Mouse (Mus musculus) splenic B cell, adult 2 months (primary cell): ENCODE data around the gene Il1r1.
A peak's percentile ranks its signal among the peaks of the same experiment; 100 is the strongest.
"Not testable (repeated sequence)": the region's sequence is repeated elsewhere in the genome, so short reads cannot be mapped to it uniquely, and the experiment has no call there.

Experiments used
- DNase-seq: peaks from one replicate; pipeline ENCODE4 v3.0.0-alpha.2; 2011; ENCODE audit warnings: low read depth, low spot score
- H3K27me3 ChIP-seq: 2 replicates; pipeline ENCODE4 v1.6.1; 2012; ENCODE audit warnings: mild to moderate bottlenecking, low read length, moderate library complexity, mixed read lengths; ENCODE audit not compliant: control insufficient read depth, poor library complexity, insufficient read depth, severe bottlenecking
- H3K36me3 ChIP-seq: 2 replicates; pipeline ENCODE4 v1.6.1; 2012; ENCODE audit warnings: mild to moderate bottlenecking, low read length, moderate library complexity, mixed read lengths; ENCODE audit not compliant: control insufficient read depth, poor library complexity, insufficient read depth, severe bottlenecking

The Il1r1 gene

DNA sequence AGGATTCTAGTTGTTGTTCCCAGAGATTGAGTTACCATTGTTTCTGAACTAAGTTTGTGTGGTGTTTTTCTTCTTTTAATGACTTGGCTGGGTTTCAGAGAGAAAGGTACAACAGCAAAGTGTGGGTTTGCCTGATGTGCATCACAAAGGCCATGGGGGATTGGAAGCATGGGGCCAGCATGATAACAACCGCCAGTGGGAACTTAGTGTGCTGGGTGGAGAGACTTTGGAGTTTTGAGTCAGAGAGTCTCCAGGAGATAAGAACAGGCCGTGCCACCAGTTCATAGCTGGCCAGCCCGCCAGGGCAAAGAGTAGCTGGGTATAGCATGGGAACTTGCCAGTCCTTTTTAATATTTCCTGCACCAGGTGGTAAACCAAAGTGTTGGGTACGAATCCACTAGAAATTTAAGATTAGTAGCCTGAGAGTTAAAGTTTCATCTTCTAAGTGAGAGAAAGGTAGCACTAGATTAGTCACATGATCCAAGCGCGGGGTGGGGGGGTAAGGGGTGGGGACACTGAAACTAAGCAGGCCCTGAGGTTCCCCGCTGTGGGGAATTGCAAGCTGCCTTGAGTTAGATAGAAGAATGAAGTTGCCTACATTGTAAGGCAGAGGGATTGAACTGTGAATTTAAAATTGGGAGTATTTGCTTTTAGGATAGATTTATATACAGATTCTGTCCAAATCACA lies 78.4 kb downstream of the Il1r1 start:
- no peak for DNase-seq
- H3K36me3 ChIP-seq = no peaks in the 10 kb centered on the region
- no peaks in the 10 kb centered on the region for H3K27me3 ChIP-seq

DNA sequence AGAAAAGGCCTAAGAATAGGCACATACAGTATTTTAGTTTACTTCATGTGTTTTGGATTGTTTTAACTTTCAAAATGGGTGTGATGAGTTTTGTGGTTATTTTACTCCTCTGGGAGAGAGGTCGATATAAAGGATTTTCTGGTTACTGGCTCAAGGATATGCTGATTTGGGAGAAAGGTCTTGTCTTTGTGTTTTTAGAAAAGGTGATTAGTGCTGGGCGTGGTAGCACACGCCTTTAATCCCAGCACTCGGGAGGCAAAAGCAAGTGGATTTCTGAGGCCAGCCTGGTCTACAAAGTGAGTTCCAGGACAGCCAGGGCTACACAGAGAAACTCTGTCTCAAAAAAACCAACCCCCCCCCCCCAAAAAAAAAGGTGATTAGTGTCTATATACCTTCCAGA lies 79.4 kb downstream of the Il1r1 start:
- not testable (repeated sequence) for H3K27me3 ChIP-seq, DNase-seq, H3K36me3 ChIP-seq

DNA sequence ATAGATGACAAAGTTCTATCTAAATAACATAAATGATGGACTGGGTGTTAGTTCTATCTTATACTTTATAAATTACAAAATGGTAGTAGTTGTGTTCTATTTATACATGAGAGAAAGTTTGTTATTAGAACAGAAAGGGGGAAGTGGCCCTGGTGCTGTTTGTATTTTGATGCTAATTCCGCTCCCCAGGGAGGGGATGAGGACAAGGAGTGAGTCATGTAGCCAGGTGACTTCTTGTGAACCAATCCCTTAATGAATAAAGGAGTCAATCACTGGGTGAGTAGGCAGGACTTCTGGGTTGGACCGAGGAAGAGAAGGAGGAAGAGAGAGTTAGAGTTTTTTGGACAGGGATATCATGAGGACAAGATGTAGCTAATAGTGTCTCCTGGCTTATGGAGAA lies 81.2 kb downstream of the Il1r1 start:
- DNase-seq = no peak
- Histone ChIP-seq H3K27me3 (no peaks in the 10 kb centered on the region), H3K36me3 (no peaks in the 10 kb centered on the region)

DNA sequence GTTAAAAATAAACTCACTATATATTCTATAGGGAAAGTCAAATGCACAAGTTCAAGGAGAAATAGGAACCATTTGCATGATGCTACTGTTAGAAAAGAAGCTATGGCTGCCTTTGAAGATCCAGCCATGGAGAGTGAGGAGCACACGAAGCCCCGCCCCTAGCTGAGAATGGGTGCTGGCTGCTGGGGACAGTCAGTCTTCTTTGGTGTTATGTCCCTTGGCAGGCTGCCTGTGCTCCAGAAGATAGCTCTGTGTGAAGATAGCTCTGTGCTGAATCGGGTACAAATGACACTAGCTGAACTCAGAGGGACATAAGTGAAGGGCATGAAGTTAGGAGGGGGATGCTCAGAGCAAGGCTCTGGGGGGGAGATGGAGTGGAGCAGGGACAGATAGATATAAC lies 86.2 kb downstream of the Il1r1 start:
- Histone ChIP-seq H3K27me3 (no peaks in the 10 kb centered on the region), H3K36me3 (no peaks in the 10 kb centered on the region)
- no peak for DNase-seq

DNA sequence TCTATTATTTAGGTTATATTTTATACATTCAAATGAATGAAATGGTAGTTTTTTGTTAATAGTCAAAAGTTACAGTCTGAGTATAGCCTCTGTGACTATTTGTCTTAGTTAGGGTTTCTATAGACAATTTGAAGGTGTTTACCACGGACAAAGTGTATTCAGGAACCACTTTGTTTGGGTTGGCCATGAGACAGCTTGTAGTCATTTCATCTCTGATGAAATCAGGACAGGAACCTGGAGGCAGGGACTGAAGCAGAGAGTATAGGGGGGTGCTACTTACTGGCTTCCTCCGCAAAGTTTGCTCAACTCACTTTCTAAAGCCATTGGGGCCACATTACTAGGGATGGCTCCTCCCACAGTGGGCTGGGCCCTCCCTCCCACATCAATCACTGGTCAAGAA lies 86.7 kb downstream of the Il1r1 start:
- H3K36me3 ChIP-seq = no peaks in the 10 kb centered on the region
- no peaks in the 10 kb centered on the region for H3K27me3 ChIP-seq
- no peak for DNase-seq

DNA sequence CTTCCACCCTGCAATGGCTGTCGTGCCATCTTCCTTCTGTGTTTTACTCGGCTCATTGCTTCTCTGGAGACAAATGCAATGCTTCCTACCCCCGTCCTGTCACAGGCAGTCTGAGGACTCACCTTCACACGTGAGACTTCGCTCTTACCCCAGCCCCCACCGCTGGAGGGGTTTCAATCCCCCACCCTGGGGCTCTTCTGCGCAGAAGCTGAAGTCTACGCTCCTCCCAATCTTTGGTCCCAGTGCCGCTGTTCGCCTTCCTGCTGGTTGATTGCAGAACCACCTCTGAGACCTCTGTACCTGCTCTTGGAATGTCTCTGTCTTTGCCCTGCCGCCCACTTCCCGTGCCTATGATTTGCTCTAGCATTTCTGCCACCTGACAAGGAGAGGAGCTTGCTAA lies 89.1 kb downstream of the Il1r1 start:
- Histone ChIP-seq H3K36me3 (no peaks in the 10 kb centered on the region), H3K27me3 (no peaks in the 10 kb centered on the region)
- no peak for DNase-seq

DNA sequence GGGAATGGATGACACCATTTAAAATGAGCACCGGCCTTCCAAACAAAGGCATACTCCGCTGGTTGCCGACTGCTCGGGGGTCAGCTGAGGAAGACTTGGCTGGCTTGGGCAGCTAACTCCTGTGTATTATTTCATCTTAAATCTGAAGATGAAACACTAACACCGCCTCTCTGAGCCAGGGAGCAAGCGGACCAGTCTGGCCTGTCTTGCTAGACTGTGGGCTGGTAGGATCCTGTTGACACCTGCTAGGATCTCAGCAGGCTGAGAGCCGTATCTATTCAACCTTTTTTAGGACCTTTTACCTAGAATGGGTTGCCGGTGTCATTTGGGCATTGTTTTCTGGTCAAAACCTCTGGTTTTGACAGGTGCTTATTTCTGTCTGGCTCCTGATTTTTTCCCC lies 92.8 kb downstream of the Il1r1 start:
- no peak for DNase-seq
- H3K27me3 ChIP-seq = no peaks in the 10 kb centered on the region
- H3K36me3 ChIP-seq = no peaks in the 10 kb centered on the region

DNA sequence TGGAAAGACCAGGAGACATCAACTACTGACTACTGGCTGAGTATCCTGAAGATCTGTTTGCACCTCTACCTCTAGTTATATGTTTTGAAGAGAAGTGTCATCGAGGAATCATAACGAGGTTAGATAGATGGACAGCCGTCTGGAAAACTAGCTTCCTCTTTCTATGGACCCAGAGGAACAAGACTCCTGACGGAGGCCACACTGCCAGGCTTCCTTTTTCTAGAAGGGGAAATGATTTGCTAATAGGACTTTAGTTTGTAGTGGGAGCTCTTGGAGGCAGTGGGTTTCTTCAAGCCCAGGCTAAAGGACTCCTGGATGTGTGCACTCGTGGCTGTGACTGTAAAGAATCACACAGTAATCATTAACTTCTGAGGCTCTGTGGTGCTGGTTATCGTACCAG lies 96.9 kb downstream of the Il1r1 start:
- H3K36me3 ChIP-seq = no peaks in the 10 kb centered on the region
- no peaks in the 10 kb centered on the region for H3K27me3 ChIP-seq
- DNase-seq = no peak

DNA sequence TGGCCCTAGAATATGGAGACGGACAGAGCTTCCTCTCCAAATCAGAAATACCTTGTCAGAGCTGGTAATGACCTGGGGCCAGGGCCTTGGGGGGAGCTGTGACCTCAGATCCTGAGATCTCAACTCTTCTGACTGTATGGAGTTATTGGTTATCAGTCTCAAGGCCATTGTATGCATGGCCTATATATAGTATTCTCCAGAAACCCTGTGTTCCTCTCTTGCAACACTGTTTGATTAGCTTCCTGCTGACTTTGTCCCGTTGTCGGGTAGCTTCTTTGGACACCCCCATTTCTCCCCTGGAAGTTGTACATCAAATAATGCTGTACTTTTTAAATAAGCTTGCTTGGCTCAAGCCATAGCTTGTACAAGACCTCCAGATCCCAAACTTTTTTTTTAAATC lies 97.7 kb downstream of the Il1r1 start:
- no peaks in the 10 kb centered on the region for H3K27me3 ChIP-seq
- no peaks in the 10 kb centered on the region for H3K36me3 ChIP-seq
- DNase-seq = no peak

DNA sequence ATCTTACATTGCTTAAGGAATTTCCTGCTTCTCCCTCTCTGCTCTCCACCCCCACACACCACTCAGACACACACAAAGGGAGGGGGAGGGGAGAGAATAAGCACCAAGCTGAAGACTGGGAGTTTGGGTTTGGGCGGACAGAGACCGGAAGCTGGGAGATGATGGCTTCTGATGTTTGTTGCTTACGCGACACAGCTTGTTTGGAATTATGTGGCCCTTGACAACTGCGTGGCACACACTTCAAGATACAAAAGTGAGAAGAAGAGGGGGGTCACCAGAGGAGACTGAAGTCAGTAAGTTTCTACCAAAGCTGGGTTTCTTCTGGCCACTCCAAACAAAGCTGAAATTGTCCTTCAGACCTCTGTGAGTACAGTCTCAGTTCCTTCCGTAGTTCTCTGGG lies 99.6 kb downstream of the Il1r1 start, which contains the start of gene Il1rl2:
Gene Il1rl2 (plus strand): TSS at position 154 of the 400 bp plus-strand sequence.
- no peaks in the 10 kb centered on the region for H3K27me3 ChIP-seq
- H3K36me3 ChIP-seq = no peaks in the 10 kb centered on the region
- peak; percentile 21 for DNase-seq

DNA sequence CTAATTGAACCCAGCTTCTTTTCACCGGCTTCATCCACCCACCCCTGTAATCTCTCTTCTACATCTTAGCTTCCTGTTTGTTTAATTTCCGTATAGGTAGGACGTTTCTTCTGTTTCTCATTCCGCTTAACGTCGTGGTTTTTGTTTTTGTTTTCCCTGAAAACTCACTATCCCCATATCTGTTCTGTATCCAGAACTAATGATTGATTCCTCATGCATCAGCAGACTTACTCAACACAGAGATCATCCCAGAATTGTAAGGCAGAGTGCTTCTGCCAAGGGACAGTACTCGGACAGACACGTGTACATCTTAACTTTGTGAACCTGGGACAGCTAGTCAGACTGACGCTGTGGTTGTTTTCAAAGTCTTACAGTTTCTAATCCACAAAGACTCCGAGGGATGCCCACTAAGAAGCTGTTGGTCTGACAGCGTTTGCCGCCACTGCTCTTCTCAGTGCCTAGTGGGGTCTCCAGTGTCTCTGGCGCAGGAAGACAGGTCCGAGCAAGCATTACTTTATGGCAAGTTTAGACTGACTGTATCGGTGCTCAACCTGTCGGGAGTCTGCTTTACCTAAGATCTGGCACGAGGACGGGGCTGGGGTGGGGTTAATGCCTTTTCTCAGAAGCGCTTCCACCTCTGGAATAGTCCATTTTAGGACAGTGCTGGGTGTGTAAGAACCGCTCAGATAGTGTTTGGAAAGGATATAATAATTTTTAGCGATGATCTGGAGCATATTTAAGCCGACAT lies 100.2 kb downstream of the Il1r1 start:
- H3K36me3 ChIP-seq = no peaks in the 10 kb centered on the region
- peak; percentile 17 for DNase-seq
- H3K27me3 ChIP-seq = no peaks in the 10 kb centered on the region

DNA sequence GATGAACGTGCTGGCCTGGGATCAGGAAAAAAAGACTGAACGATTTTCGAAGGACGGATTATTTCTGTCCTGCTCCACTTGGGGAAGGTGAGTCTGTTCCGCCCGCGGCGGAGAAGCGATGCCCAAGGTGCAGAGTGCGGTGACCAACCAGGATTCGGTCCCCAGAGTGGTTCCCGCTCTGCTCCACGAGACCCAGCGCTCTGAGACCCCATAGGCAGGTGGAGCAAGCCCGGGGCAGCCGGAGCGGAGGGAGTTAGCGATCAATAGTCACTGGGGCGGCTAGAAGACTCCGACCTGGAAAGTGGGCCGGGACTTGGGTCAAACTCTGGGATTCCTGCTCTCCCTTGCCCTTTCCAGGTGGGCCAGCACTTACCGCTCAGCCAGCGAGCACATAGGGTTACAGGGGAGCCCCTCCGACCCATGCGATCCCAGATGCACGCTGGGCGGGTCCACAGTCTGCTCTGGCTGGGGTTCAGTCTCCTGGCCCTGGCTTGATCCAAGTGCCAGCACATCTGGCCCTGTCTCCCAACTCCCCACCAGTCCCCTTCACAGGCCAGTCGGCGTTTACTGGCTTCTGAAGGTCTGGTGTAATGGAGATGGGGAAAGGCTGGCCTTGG lies 100.9 kb downstream of the Il1r1 start:
- H3K36me3 ChIP-seq = no peaks in the 10 kb centered on the region
- DNase-seq = no peak
- H3K27me3 ChIP-seq = no peaks in the 10 kb centered on the region

DNA sequence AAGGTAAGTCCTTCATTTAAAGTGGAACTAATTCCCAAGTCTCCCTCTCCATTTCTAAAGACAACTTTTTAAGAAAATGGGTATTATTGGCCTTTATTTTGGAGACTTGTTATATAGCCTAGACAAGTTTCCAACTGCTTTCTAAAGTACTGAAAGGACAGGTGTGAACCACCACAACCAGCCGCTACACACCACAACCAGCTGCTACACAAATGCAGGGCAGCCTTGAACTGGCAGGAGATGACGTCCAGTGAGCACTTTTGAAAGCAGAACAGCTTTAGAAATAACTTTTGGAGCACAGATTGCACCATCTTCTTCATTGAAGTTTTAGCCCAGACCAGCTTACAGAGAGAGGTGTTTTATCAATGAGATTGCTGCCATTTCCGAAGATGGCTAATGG lies 102.7 kb downstream of the Il1r1 start:
- Histone ChIP-seq H3K27me3 (no peaks in the 10 kb centered on the region), H3K36me3 (no peaks in the 10 kb centered on the region)
- no peak for DNase-seq

DNA sequence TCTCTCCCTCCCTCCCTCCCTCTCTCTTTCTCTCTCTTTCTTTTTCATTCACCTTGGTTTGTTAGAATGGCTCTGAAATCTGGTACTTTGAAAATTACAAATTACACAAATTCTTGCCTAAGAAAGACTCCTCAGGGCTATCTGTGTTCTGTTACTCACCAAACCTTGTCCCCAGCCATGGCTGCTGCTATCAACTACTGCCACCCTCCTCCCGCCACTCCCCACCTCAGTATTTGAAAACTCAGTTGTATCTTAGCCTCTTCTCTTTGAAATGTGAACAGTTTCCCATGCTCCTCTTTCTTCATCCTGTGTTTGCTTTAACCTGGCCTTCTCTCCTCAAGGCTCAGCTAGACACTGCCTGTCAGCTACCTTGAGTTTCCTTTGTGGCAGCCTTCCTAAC lies 104.6 kb downstream of the Il1r1 start:
- H3K27me3 ChIP-seq = no peaks in the 10 kb centered on the region
- DNase-seq = no peak

DNA sequence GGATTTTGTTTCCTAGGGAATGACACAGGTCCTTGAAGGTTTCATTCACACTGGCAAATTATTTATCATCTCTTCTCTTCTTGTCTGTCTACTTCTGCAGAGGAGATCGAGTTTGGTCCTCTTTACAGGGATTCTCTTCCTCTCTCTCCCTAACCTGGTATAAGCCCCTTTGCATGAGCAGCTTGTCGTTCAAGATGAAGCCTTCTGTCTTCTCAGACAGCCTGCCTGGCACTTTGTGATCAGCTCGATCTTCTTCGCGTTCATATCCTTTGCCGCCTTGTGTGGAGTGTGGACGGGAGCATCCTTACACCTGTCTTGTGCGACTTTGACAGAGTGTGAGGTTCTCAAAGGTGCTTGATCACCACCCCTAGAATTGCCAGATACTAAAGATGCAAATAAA lies 105.3 kb downstream of the Il1r1 start:
- DNase-seq = no peak
- Histone ChIP-seq H3K36me3 (no peaks in the 10 kb centered on the region), H3K27me3 (no peaks in the 10 kb centered on the region)

More for the DNA sequence above, 104.6 kb downstream of the Il1r1 start:
- H3K36me3 ChIP-seq = no peaks in the 10 kb centered on the region
